Mouse (Mus musculus) small intestine, adult 2 months (tissue): ENCODE data around the gene Ccdc124. TPM values are rescaled to one million over a fixed set of nuclear protein-coding genes. Genes with fewer than 3 reads are reported as not detected.
"Not testable (repeated sequence)": the region's sequence is repeated elsewhere in the genome, so short reads cannot be mapped to it uniquely, and the experiment has no call there.

Source experiments
- H3K27ac ChIP-seq: fragments of 200-500 bp; 2 replicates; pipeline ENCODE4 v1.5.1; 2012; ENCODE audit warnings: low read depth, low read length, control low read depth, inconsistent platforms; ENCODE audit not compliant: insufficient read depth
- H3K27me3 ChIP-seq: fragments of 200-500 bp; 2 replicates; pipeline ENCODE4 v1.6.1; 2012; ENCODE audit warnings: mild to moderate bottlenecking, moderate library complexity, low read length, inconsistent platforms; ENCODE audit not compliant: control insufficient read depth, insufficient read depth
- H3K36me3 ChIP-seq: fragments of 200-500 bp; 2 replicates; pipeline ENCODE4 v1.6.1; 2012; ENCODE audit warnings: mild to moderate bottlenecking, low read length, control low read depth, inconsistent platforms; ENCODE audit not compliant: control insufficient read depth, insufficient read depth
- H3K4me1 ChIP-seq: fragments of 200-500 bp; 2 replicates; pipeline ENCODE4 v1.6.1; 2012; ENCODE audit warnings: low read length, inconsistent platforms, mixed read lengths; ENCODE audit not compliant: control insufficient read depth, insufficient read depth, insufficient read length
- H3K4me3 ChIP-seq: fragments of 200-500 bp; 2 replicates; pipeline ENCODE4 v1.5.1; 2012; ENCODE audit warnings: low read depth, mild to moderate bottlenecking, control low read depth, inconsistent platforms, low read length, moderate library complexity
- CTCF ChIP-seq: fragments of 200-500 bp; IDR thresholded peaks from 2 replicates; pipeline ENCODE4 v1.5.1; 2012; ENCODE audit warnings: low read depth, mild to moderate bottlenecking, control low read depth, inconsistent platforms, low read length, moderate library complexity, mixed read lengths; ENCODE audit not compliant: insufficient replicate concordance, insufficient read length; ENCODE audit errors: extremely low read depth
- POLR2A ChIP-seq: fragments of 200-500 bp; IDR thresholded peaks from 2 replicates; pipeline ENCODE4 v1.6.1; 2012; ENCODE audit warnings: low read depth, mild to moderate bottlenecking, control low read depth, inconsistent platforms, low read length, moderate library complexity
- WGBS: fragments of 180-500 bp; shearing (Covaris S2); methylation state at CpG from one replicate; pipeline ENCODE4 v1.1.7; 2018; 5-methylcytosine and 5-hydroxymethylcytosine counted together
- polyA plus RNA-seq: library from polyadenylated mRNA; depleted of rRNA; stranded (reverse); fragments of >200 nt; gene quantifications from 2 replicates; pipeline ENCODE4 v1.2.3, GENCODE M21; 2012; rRNA removed

Ccdc124 gene
- polyA plus RNA-seq, 1 experiment = 64.7 TPM

DNA sequence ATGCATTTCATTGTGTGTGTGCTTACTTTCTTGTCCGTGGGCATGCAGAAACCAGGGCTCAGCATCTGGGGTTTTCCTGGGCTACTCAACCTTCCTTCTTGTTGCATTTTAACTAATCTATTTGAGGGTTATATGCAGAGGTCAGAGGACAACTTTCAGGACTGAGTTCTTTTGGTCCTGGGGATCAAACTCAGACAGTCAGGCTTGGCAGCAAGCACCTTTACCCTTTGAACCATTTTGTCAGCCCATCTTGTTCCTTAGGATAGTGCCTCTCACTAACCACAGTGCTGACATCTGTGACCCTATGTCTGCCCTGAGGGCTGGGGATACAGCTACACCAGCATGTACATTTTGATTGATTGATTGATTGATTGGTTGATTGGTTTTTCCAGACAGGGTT lies 45.9 kb downstream of the Ccdc124 start:
- no peak overlapping the region for H3K4me3 ChIP-seq

GRCm38 (mm10) chr8:70827010-70827409 lies 46.7 kb downstream of the Ccdc124 start:
- WGBS = 96% methylated on average over 2 of the region's 2 CpGs
- Histone ChIP-seq H3K4me3 (no peak overlapping the region), H3K27ac (no peak overlapping the region), H3K27me3 (no peaks in the 10 kb centered on the region), H3K4me1 (no peaks in the 10 kb centered on the region), H3K36me3 (no peaks in the 10 kb centered on the region)
- peak; percentile 31; the same call in 1 of the 2 replicates for TF ChIP-seq CTCF
- no peak for TF ChIP-seq POLR2A

More for the DNA sequence above, 45.9 kb downstream of the Ccdc124 start:
- Histone ChIP-seq H3K27me3 (no peaks in the 10 kb centered on the region), H3K4me1 (no peaks in the 10 kb centered on the region), H3K27ac (no peak overlapping the region), H3K36me3 (no peaks in the 10 kb centered on the region)
- WGBS = 68% methylated on average over 1 of the region's 1 CpGs
- TF ChIP-seq POLR2A (no peak), CTCF (no peak)

DNA sequence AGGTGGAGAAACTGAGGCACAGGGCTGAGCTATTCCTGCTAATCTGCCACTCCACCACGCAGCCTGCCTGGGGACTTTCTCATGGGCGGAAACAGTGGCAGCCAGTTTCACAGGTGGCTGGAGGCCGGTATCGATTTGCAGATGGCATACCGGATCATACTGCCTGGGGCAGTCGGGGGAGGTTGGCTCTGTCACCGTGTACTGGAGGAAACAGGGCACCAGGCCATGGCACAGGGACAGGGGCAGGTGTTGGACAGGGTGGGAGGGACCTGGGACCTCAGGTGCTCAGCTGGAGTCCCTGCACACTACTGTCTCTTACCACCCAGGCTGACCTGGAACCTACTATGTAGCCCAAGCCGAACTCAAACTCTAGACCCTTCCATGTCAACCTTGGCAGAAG lies 47.9 kb downstream of the Ccdc124 start:
- Histone ChIP-seq H3K27ac (no peak overlapping the region), H3K36me3 (no peaks in the 10 kb centered on the region), H3K4me1 (no peaks in the 10 kb centered on the region), H3K4me3 (no peak overlapping the region), H3K27me3 (no peaks in the 10 kb centered on the region)
- no peak for TF ChIP-seq CTCF
- TF ChIP-seq POLR2A = no peak
- 67% methylated on average over 8 of the region's 8 CpGs for WGBS

- Histone ChIP-seq H3K27me3 (no peaks in the 10 kb centered on the region), H3K36me3 (no peaks in the 10 kb centered on the region), H3K27ac (no peak overlapping the region), H3K4me1 (peaks cover 7% of the 10 kb centered on the region; the same call in 1 of the 2 replicates), H3K4me3 (no peak overlapping the region)
- 87% methylated on average over 7 of the region's 7 CpGs for WGBS
- TF ChIP-seq CTCF = no peak
- TF ChIP-seq POLR2A = no peak
These were observed 49.9 kb downstream of the Ccdc124 start for GRCm38 (mm10) chr8:70823802-70824201.

- not testable (repeated sequence) for H3K4me1 ChIP-seq, H3K36me3 ChIP-seq, H3K27me3 ChIP-seq, H3K27ac ChIP-seq, H3K4me3 ChIP-seq
- WGBS = 84% methylated on average over 3 of the region's 3 CpGs
These were observed 51.1 kb downstream of the Ccdc124 start for GRCm38 (mm10) chr8:70822594-70822993.

GRCm38 (mm10) chr8:70821992-70822391 lies 51.7 kb downstream of the Ccdc124 start:
- Histone ChIP-seq H3K36me3 (no peaks in the 10 kb centered on the region), H3K4me3 (no peak overlapping the region), H3K27me3 (no peaks in the 10 kb centered on the region), H3K27ac (no peak overlapping the region), H3K4me1 (peaks cover 10% of the 10 kb centered on the region)
- WGBS = 52% methylated on average over 11 of the region's 11 CpGs
- no peak for TF ChIP-seq POLR2A
- TF ChIP-seq CTCF = no peak

GRCm38 (mm10) chr8:70821399-70821962 lies 52.3 kb downstream of the Ccdc124 start:
- Histone ChIP-seq H3K4me1 (peaks cover 15% of the 10 kb centered on the region), H3K36me3 (no peaks in the 10 kb centered on the region), H3K4me3 (no peak overlapping the region), H3K27ac (no peak overlapping the region), H3K27me3 (no peaks in the 10 kb centered on the region)
- TF ChIP-seq CTCF = peak; percentile 90
- TF ChIP-seq POLR2A = no peak
- 14% methylated on average over 30 of the region's 30 CpGs for WGBS

- TF ChIP-seq POLR2A (no peak), CTCF (no peak)
These were observed 53.4 kb downstream of the Ccdc124 start for GRCm38 (mm10) chr8:70820101-70820935.

More at GRCm38 (mm10) chr8:70820101-70820935, 53.4 kb downstream of the Ccdc124 start:
- 10% methylated on average over 31 of the region's 31 CpGs for WGBS
- Histone ChIP-seq H3K27ac (no peak overlapping the region), H3K4me3 (peak overlapping the region; percentile 48), H3K4me1 (peaks cover 16% of the 10 kb centered on the region), H3K27me3 (no peaks in the 10 kb centered on the region), H3K36me3 (no peaks in the 10 kb centered on the region)

Other genes with a start within 250 kb of the Ccdc124 start
- gene Gdf15, start 241.5 kb downstream of the Ccdc124 start, polyA plus RNA-seq = 4.1 and 6.7 TPM in 2 replicates
- 49.5 and 129 TPM in 2 replicates for gene Pgpep1, start 213.5 kb downstream of the Ccdc124 start, polyA plus RNA-seq
- 109 and 152 TPM in 2 replicates for gene Lsm4, start 200.7 kb downstream of the Ccdc124 start, polyA plus RNA-seq
- gene Jund, start 175.0 kb downstream of the Ccdc124 start, polyA plus RNA-seq = 419 and 1,098 TPM in 2 replicates
- 0.03 and 0.05 TPM in 2 replicates for gene Iqcn, start 170.5 kb downstream of the Ccdc124 start, polyA plus RNA-seq
- gene Gm3336, start 155.4 kb downstream of the Ccdc124 start, polyA plus RNA-seq = 42.0 and 73.6 TPM in 2 replicates
- 6.5 and 6.8 TPM in 2 replicates for gene Pde4c, start 150.2 kb downstream of the Ccdc124 start, polyA plus RNA-seq
- gene Rab3a, start 119.3 kb downstream of the Ccdc124 start, polyA plus RNA-seq = 14.9 and 26.3 TPM in 2 replicates
- gene Mpv17l2, start 113.0 kb downstream of the Ccdc124 start, polyA plus RNA-seq = 190 and 222 TPM in 2 replicates
- gene Pik3r2, start 97.2 kb downstream of the Ccdc124 start, polyA plus RNA-seq = 129 and 414 TPM in 2 replicates
- 63.9 and 71.9 TPM in 2 replicates for gene Mast3, start 68.9 kb downstream of the Ccdc124 start, polyA plus RNA-seq
- 2.5 and 5.4 TPM in 2 replicates for gene Il12rb1, start 65.5 kb downstream of the Ccdc124 start, polyA plus RNA-seq
- 26.1 and 49.9 TPM in 2 replicates for gene Arrdc2, start 34.2 kb downstream of the Ccdc124 start, polyA plus RNA-seq
- 0.90 and 2.9 TPM in 2 replicates for gene Kcnn1, start 10.7 kb downstream of the Ccdc124 start, polyA plus RNA-seq
- 0.41 and 24.2 TPM in 2 replicates for gene Slc5a5, start 18.8 kb upstream of the Ccdc124 start, polyA plus RNA-seq
- 2,725 and 5,728 TPM in 2 replicates for gene Rpl18a, start 23.5 kb upstream of the Ccdc124 start, polyA plus RNA-seq
- 21.9 and 32.9 TPM in 2 replicates for gene Map1s, start 32.0 kb upstream of the Ccdc124 start, polyA plus RNA-seq